Mouse (Mus musculus) myocyte (in vitro differentiated cells): ENCODE measurements at regions not wholly inside any gene's neighbourhood (a gene's known extent, or its start where the extent isn't known, plus 50 kb on each side); places are given as distances from the start of the nearest gene placed in this dataset.

ENCODE experiments used
- E2F4 ChIP-seq: IDR thresholded peaks from one replicate; pipeline ENCODE4 v1.6.1; 2011; ENCODE audit warnings: mild to moderate bottlenecking, control low read depth, moderate library complexity; ENCODE audit not compliant: insufficient read depth
- MAX ChIP-seq: IDR thresholded peaks from one replicate; pipeline ENCODE4 v1.6.1; 2011; ENCODE audit warnings: low read depth, mild to moderate bottlenecking, control low read depth
- MYOD1 ChIP-seq, 3 experiments: IDR thresholded peaks; one replicate each; pipeline ENCODE4 v1.6.1; 2011; ENCODE audit warnings: control low read depth in 2 of 3, low read depth in 2 of 3, mild to moderate bottlenecking in 2 of 3, moderate library complexity in 1 of 3; ENCODE audit not compliant: insufficient read length in 2 of 3, control insufficient read depth in 1 of 3
- POLR2A ChIP-seq: IDR thresholded peaks from one replicate; pipeline ENCODE4 v1.6.1; 2011; ENCODE audit warnings: low read depth, mild to moderate bottlenecking, control low read depth, moderate library complexity; ENCODE audit not compliant: insufficient read length
- SRF ChIP-seq: IDR thresholded peaks from one replicate; pipeline ENCODE4 v1.6.1; 2011; ENCODE audit warnings: low read depth; ENCODE audit not compliant: control insufficient read depth, insufficient read length
- TCF12 ChIP-seq: IDR thresholded peaks from one replicate; pipeline ENCODE4 v1.6.1; 2011; ENCODE audit warnings: mild to moderate bottlenecking, control low read depth; ENCODE audit not compliant: poor library complexity, insufficient read depth, severe bottlenecking
- TCF3 ChIP-seq: IDR thresholded peaks from one replicate; pipeline ENCODE4 v1.6.1; 2011; ENCODE audit warnings: low read depth, control low read depth; ENCODE audit not compliant: insufficient read length
- USF1 ChIP-seq: IDR thresholded peaks from one replicate; pipeline ENCODE4 v1.6.1; 2011; ENCODE audit warnings: low read depth, mild to moderate bottlenecking, control low read depth, moderate library complexity

GRCm38 (mm10) chr1:89308788-89309187 is 145.8 kb upstream of the Agap1 start:
- TF ChIP-seq POLR2A (no peak), MYOD1 (IDR thresholded peaks at IDR 0.05; ENCODE audit: control insufficient read depth in 1 of 3, insufficient read length in 2 of 3, low read depth in 2 of 3) (no peak), MAX (no peak), TCF3 (no peak), SRF (no peak), TCF12 (no peak), E2F4 (no peak), USF1 (no peak)
